Mouse (Mus musculus): ENCODE measurements at regions not wholly inside any gene's neighbourhood (a gene's known extent, or its start where the extent isn't known, plus 50 kb on each side); places are given as distances from the start of the nearest gene placed in this dataset.

- DNase-seq: no peak
Observed at GRCm38 (mm10) chr13:44580767-44581166, 148.5 kb upstream of the Jarid2 start.

- no peak for DNase-seq
Observed at GRCm38 (mm10) chr13:44581947-44582766, 147.1 kb upstream of the Jarid2 start.

- DNase-seq: no peak
Observed at GRCm38 (mm10) chr13:44582767-44583085, 146.5 kb upstream of the Jarid2 start.

GRCm38 (mm10) chr13:44583614-44584013 lies 145.7 kb upstream of the Jarid2 start:
- DNase-seq: no peak

GRCm38 (mm10) chr13:44584151-44584550 lies 145.1 kb upstream of the Jarid2 start:
- no peak for DNase-seq

GRCm38 (mm10) chr13:44584551-44584950 lies 144.7 kb upstream of the Jarid2 start:
- DNase-seq: no peak

GRCm38 (mm10) chr13:44587846-44588245 lies 141.4 kb upstream of the Jarid2 start:
- DNase-seq: no peak

GRCm38 (mm10) chr13:44594645-44595044 lies 134.6 kb upstream of the Jarid2 start:
- DNase-seq: no peak

- no peak for DNase-seq
Observed at GRCm38 (mm10) chr13:44597666-44598065, 131.6 kb upstream of the Jarid2 start.

- DNase-seq: no peak
Observed at GRCm38 (mm10) chr13:44601024-44601423, 128.2 kb upstream of the Jarid2 start.

- DNase-seq: no peak
Observed at GRCm38 (mm10) chr13:44602658-44603057, 126.6 kb upstream of the Jarid2 start.

- DNase-seq: no peak
Observed at GRCm38 (mm10) chr13:44607316-44608285, 121.7 kb upstream of the Jarid2 start.

- no peak for DNase-seq
Observed at GRCm38 (mm10) chr13:44608286-44608675, 121.0 kb upstream of the Jarid2 start.

GRCm38 (mm10) chr13:44608681-44609335 lies 120.5 kb upstream of the Jarid2 start:
- no peak for DNase-seq

GRCm38 (mm10) chr13:44609606-44610005 lies 119.7 kb upstream of the Jarid2 start:
- no peak for DNase-seq

- no peak for DNase-seq
Observed at GRCm38 (mm10) chr13:44615696-44616095, 113.6 kb upstream of the Jarid2 start.

GRCm38 (mm10) chr13:44618368-44618767 lies 110.9 kb upstream of the Jarid2 start:
- DNase-seq: no peak

- peak; percentile 79 for DNase-seq
Observed at GRCm38 (mm10) chr13:44622661-44623355, 106.5 kb upstream of the Jarid2 start.

GRCm38 (mm10) chr13:44624716-44625115 lies 104.6 kb upstream of the Jarid2 start:
- no peak for DNase-seq

GRCm38 (mm10) chr13:44625792-44626191 lies 103.5 kb upstream of the Jarid2 start:
- DNase-seq: no peak

- no peak for DNase-seq
Observed at GRCm38 (mm10) chr13:44626806-44627205, 102.5 kb upstream of the Jarid2 start.

GRCm38 (mm10) chr13:44630061-44630460 lies 99.2 kb upstream of the Jarid2 start:
- DNase-seq: no peak

- DNase-seq: no peak
Observed at GRCm38 (mm10) chr13:44634616-44635015, 94.7 kb upstream of the Jarid2 start.
